Mouse (Mus musculus): Measurements from ENCODE around the gene Mtf2. TPM values are rescaled to one million over a fixed set of nuclear protein-coding genes. Genes with fewer than 3 reads are reported as not detected.

Gene Mtf2
- polyA plus RNA-seq, 1 experiment from 2014 or later: 71.7 TPM

Other genes with a start within 250 kb of the Mtf2 start
- 0.13 and 0.20 TPM in 2 replicates for gene Ube2d2b, start 235.6 kb upstream of the Mtf2 start, polyA plus RNA-seq (2015; fragmentation: Nextera tagmentation; extraction: Ambion mirVana)
- 45.7 and 49.0 TPM in 2 replicates for gene Evi5, start 190.6 kb upstream of the Mtf2 start, polyA plus RNA-seq (2015; fragmentation: Nextera tagmentation; extraction: Ambion mirVana)
- 49.9 and 50.8 TPM in 2 replicates for gene Rpl5, start 165.2 kb upstream of the Mtf2 start, polyA plus RNA-seq (2015; fragmentation: Nextera tagmentation; extraction: Ambion mirVana)
- 17.9 and 20.3 TPM in 2 replicates for gene Fam69a, start 78.6 kb upstream of the Mtf2 start, polyA plus RNA-seq (2015; fragmentation: Nextera tagmentation; extraction: Ambion mirVana)
- 32.7 and 33.3 TPM in 2 replicates for gene Tmed5, start 66.9 kb downstream of the Mtf2 start, polyA plus RNA-seq (2015; fragmentation: Nextera tagmentation; extraction: Ambion mirVana)
- gene Ccdc18, start 67.2 kb downstream of the Mtf2 start, polyA plus RNA-seq (2015; fragmentation: Nextera tagmentation; extraction: Ambion mirVana): 3.9 and 4.3 TPM in 2 replicates
- 24.3 and 24.9 TPM in 2 replicates for gene Dr1, start 203.2 kb downstream of the Mtf2 start, polyA plus RNA-seq (2015; fragmentation: Nextera tagmentation; extraction: Ambion mirVana)
- 5.0 and 5.1 TPM in 2 replicates for gene Pigg, start 246.9 kb downstream of the Mtf2 start, polyA plus RNA-seq (2015; fragmentation: Nextera tagmentation; extraction: Ambion mirVana)